Mouse (Mus musculus): ENCODE measurements at regions not wholly inside any gene's neighbourhood (a gene's known extent, or its start where the extent isn't known, plus 50 kb on each side); places are given as distances from the start of the nearest gene placed in this dataset.
A peak's percentile ranks its signal among the peaks of the same experiment; 100 is the strongest.

GRCm38 (mm10) chr2:51747675-51748319 lies 120.5 kb downstream of the Tas2r134 start:
- peak; percentile 60 for ATAC-seq (ENCODE audit: low FRiP score)
- H3K4me3 ChIP-seq (replicated peaks; ENCODE audit: low read length): no peak overlapping the region
- H3K4me1 ChIP-seq (replicated peaks; ENCODE audit: control insufficient read depth, insufficient read depth, low read length): peaks cover 3% of the 10 kb centered on the region
- no peaks in the 10 kb centered on the region for H3K36me3 ChIP-seq (replicated peaks; ENCODE audit: control insufficient read depth, insufficient read depth)
- DNase-seq (ENCODE audit: low spot score): no peak
- no peaks in the 10 kb centered on the region for H3K27me3 ChIP-seq (ENCODE audit: control insufficient read depth, insufficient read depth, low read length)
- 31% methylated on average over 7 of the region's 7 CpGs for WGBS
- H3K4me2 ChIP-seq (replicated peaks): no peak overlapping the region
- no peak overlapping the region for H3K9ac ChIP-seq
- 0 out of 2 replicates have a peak overlapping the region, but pooled peaks have one; percentile 17 for H3K27ac ChIP-seq
- no peaks in the 10 kb centered on the region for H3K9me3 ChIP-seq (ENCODE audit: control insufficient read depth, low read length)

- DNase-seq (ENCODE audit: low spot score) (no peak), ATAC-seq (ENCODE audit: low FRiP score) (no peak)
- Histone ChIP-seq H3K9ac (no peak overlapping the region), H3K4me1 (replicated peaks; ENCODE audit: control insufficient read depth, insufficient read depth, low read length) (peaks cover 14% of the 10 kb centered on the region), H3K27me3 (ENCODE audit: control insufficient read depth, insufficient read depth, low read length) (no peaks in the 10 kb centered on the region), H3K9me3 (ENCODE audit: control insufficient read depth, low read length) (no peaks in the 10 kb centered on the region), H3K27ac (no peak overlapping the region), H3K36me3 (replicated peaks; ENCODE audit: control insufficient read depth, insufficient read depth) (no peaks in the 10 kb centered on the region), H3K4me2 (replicated peaks) (no peak overlapping the region), H3K4me3 (replicated peaks; ENCODE audit: low read length) (no peak overlapping the region)
- WGBS: 26% methylated on average over 3 of the region's 3 CpGs
These were observed 121.9 kb downstream of the Tas2r134 start for GRCm38 (mm10) chr2:51749247-51749646.

DNA sequence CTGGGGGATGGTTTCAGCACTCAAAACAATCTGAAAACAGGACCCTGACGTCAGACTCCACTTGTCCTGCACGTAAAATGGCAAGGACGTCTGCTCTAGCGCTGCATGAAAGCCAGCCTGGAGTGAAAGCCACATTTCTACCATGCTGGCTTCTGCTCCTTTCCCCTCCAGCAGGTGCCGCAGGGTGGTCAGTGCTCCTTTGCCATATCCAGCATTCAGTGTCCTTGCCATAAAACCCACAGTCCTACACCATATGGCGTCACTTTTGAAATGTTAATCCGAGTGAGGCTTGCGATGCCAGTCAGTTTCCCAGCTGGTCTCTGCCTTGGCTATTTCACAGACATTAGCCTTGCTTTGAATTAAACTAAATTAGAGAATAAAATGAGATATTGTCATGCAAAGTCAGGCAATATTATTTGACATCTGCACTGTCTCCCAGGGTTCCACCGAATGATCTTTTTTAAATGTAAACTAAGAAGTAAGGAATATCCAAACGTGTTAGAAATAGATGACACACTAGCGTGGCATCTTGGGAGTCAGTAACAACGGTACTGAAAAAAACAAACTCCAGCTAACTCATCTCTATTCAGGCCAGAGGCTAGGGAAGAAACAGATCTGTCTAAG lies 125.7 kb downstream of the Tas2r134 start:
- peaks cover 14% of the 10 kb centered on the region for H3K4me1 ChIP-seq (replicated peaks; ENCODE audit: control insufficient read depth, insufficient read depth, low read length)
- H3K4me2 ChIP-seq (replicated peaks): peak overlapping the region; percentile 13
- H3K27me3 ChIP-seq (ENCODE audit: control insufficient read depth, insufficient read depth, low read length): no peaks in the 10 kb centered on the region
- H3K36me3 ChIP-seq (replicated peaks; ENCODE audit: control insufficient read depth, insufficient read depth): no peaks in the 10 kb centered on the region
- H3K9ac ChIP-seq: no peak overlapping the region
- ATAC-seq (ENCODE audit: low FRiP score) (peak; percentile 84), DNase-seq (ENCODE audit: low spot score) (peak; percentile 61)
- peak overlapping the region; percentile 26 for H3K27ac ChIP-seq
- H3K9me3 ChIP-seq (ENCODE audit: control insufficient read depth, low read length): no peaks in the 10 kb centered on the region
- WGBS: 12% methylated on average over 12 of the region's 12 CpGs
- H3K4me3 ChIP-seq (replicated peaks; ENCODE audit: low read length): no peak overlapping the region

GRCm38 (mm10) chr2:51753565-51754031 lies 126.3 kb downstream of the Tas2r134 start:
- 16% methylated on average over 7 of the region's 7 CpGs for WGBS
- peak; percentile 63 for ATAC-seq (ENCODE audit: low FRiP score)

DNA sequence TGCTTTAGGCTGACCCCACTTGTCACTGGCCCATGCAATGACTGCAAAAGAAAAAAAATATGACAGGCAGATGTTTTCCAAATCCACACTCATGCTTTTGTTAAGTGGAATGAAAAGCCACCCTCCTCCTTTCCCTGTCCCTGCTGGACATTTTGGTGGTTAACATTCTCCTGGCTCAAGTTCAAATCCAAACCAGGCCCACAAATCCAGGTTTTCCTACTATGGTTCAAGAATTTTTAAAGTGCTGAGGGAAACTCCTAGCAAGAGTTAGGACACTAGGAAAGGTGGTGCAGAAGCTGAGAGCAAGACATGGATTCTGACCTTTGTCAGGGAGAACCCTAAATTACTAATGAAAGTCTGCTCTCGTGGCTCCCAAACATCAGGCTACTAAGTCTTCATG lies 130.1 kb downstream of the Tas2r134 start:
- WGBS: 71% methylated on average over 1 of the region's 1 CpGs
- no peak for ATAC-seq (ENCODE audit: low FRiP score)

More at GRCm38 (mm10) chr2:51753565-51754031, 126.3 kb downstream of the Tas2r134 start:
- Histone ChIP-seq H3K27me3 (ENCODE audit: control insufficient read depth, insufficient read depth, low read length) (no peaks in the 10 kb centered on the region), H3K36me3 (replicated peaks; ENCODE audit: control insufficient read depth, insufficient read depth) (no peaks in the 10 kb centered on the region), H3K9me3 (ENCODE audit: control insufficient read depth, low read length) (no peaks in the 10 kb centered on the region), H3K4me3 (replicated peaks; ENCODE audit: low read length) (no peak overlapping the region), H3K4me1 (replicated peaks; ENCODE audit: control insufficient read depth, insufficient read depth, low read length) (peaks cover 14% of the 10 kb centered on the region), H3K9ac (no peak overlapping the region), H3K4me2 (replicated peaks) (peak overlapping the region; percentile 13), H3K27ac (peak overlapping the region; percentile 26)
- no peak for DNase-seq (ENCODE audit: low spot score)

GRCm38 (mm10) chr2:51758093-51758492 lies 130.8 kb downstream of the Tas2r134 start:
- Histone ChIP-seq H3K27me3 (ENCODE audit: control insufficient read depth, insufficient read depth, low read length) (no peaks in the 10 kb centered on the region), H3K9ac (no peak overlapping the region), H3K4me3 (replicated peaks; ENCODE audit: low read length) (no peak overlapping the region), H3K27ac (no peak overlapping the region), H3K4me2 (replicated peaks) (no peak overlapping the region), H3K9me3 (ENCODE audit: control insufficient read depth, low read length) (no peaks in the 10 kb centered on the region), H3K4me1 (replicated peaks; ENCODE audit: control insufficient read depth, insufficient read depth, low read length) (peaks cover 8% of the 10 kb centered on the region), H3K36me3 (replicated peaks; ENCODE audit: control insufficient read depth, insufficient read depth) (no peaks in the 10 kb centered on the region)
- no peak for ATAC-seq (ENCODE audit: low FRiP score)
- 86% methylated on average over 8 of the region's 8 CpGs for WGBS
- DNase-seq (ENCODE audit: low spot score): no peak

More for the DNA sequence above, 130.1 kb downstream of the Tas2r134 start:
- H3K27ac ChIP-seq: no peak overlapping the region
- H3K9me3 ChIP-seq (ENCODE audit: control insufficient read depth, low read length): no peaks in the 10 kb centered on the region
- H3K27me3 ChIP-seq (ENCODE audit: control insufficient read depth, insufficient read depth, low read length): no peaks in the 10 kb centered on the region
- no peak for DNase-seq (ENCODE audit: low spot score)
- H3K9ac ChIP-seq: no peak overlapping the region
- peaks cover 14% of the 10 kb centered on the region for H3K4me1 ChIP-seq (replicated peaks; ENCODE audit: control insufficient read depth, insufficient read depth, low read length)
- no peak overlapping the region for H3K4me2 ChIP-seq (replicated peaks)
- no peak overlapping the region for H3K4me3 ChIP-seq (replicated peaks; ENCODE audit: low read length)
- no peaks in the 10 kb centered on the region for H3K36me3 ChIP-seq (replicated peaks; ENCODE audit: control insufficient read depth, insufficient read depth)

DNA sequence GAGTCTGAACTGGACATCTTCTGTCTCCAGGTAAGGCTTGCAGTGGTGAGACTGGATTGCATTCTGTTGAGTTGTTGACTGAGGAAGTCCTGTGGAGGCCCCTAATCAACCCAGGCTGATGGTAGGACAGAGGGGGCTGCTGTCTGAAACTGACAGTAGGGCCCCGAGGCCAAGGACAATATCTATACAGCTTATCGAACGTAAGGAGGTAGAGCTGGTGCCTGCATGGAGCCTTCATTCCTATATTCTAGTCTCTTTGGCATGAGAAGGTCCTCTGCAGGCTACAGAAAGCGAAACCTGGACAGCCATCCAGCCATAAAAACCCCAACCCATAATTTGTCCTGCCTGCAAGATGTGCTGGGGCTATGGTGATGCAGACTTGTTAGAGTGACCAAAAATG lies 135.6 kb downstream of the Tas2r134 start:
- Histone ChIP-seq H3K9ac (no peak overlapping the region), H3K27ac (no peak overlapping the region), H3K4me2 (replicated peaks) (no peak overlapping the region), H3K27me3 (ENCODE audit: control insufficient read depth, insufficient read depth, low read length) (no peaks in the 10 kb centered on the region), H3K36me3 (replicated peaks; ENCODE audit: control insufficient read depth, insufficient read depth) (no peaks in the 10 kb centered on the region), H3K4me3 (replicated peaks; ENCODE audit: low read length) (no peak overlapping the region), H3K9me3 (ENCODE audit: control insufficient read depth, low read length) (no peaks in the 10 kb centered on the region), H3K4me1 (replicated peaks; ENCODE audit: control insufficient read depth, insufficient read depth, low read length) (0 out of 2 replicates have a peak, but pooled peaks cover 3% of the 10 kb centered on the region)
- ATAC-seq (ENCODE audit: low FRiP score) (no peak), DNase-seq (ENCODE audit: low spot score) (no peak)
- WGBS: 96% methylated on average over 4 of the region's 4 CpGs

- Histone ChIP-seq H3K36me3 (replicated peaks; ENCODE audit: control insufficient read depth, insufficient read depth) (no peaks in the 10 kb centered on the region), H3K4me3 (replicated peaks; ENCODE audit: low read length) (no peak overlapping the region), H3K9me3 (ENCODE audit: control insufficient read depth, low read length) (no peaks in the 10 kb centered on the region), H3K4me2 (replicated peaks) (no peak overlapping the region), H3K27ac (no peak overlapping the region), H3K9ac (no peak overlapping the region), H3K4me1 (replicated peaks; ENCODE audit: control insufficient read depth, insufficient read depth, low read length) (peaks cover 18% of the 10 kb centered on the region), H3K27me3 (ENCODE audit: control insufficient read depth, insufficient read depth, low read length) (no peaks in the 10 kb centered on the region)
- no peak for ATAC-seq (ENCODE audit: low FRiP score)
- DNase-seq (ENCODE audit: low spot score): no peak
- 50% methylated on average over 4 of the region's 4 CpGs for WGBS
These were observed 140.3 kb downstream of the Tas2r134 start for GRCm38 (mm10) chr2:51767507-51768135.
